Mouse (Mus musculus): ENCODE results near the gene Adora2a. TPM values are rescaled to one million over a fixed set of nuclear protein-coding genes. Genes with fewer than 3 reads are reported as not detected.
"Not testable (repeated sequence)": the region's sequence is repeated elsewhere in the genome, so short reads cannot be mapped to it uniquely, and the experiment has no call there.

Adora2a gene
- 2.0 and 2.1 TPM in 2 replicates for polyA plus RNA-seq (2012; rRNA removed)

GRCm38 (mm10) chr10:75316872-75316907 lies at the start of gene Adora2a:
TSS of gene Adora2a (plus strand) at chr10:75316877.
- no peak for DNase-seq (ENCODE audit: low spot score)

- no peak for DNase-seq (ENCODE audit: low spot score)
Observed at GRCm38 (mm10) chr10:75273020-75273419, 43.7 kb upstream of the Adora2a start.

GRCm38 (mm10) chr10:75276427-75277013 lies 40.2 kb upstream of the Adora2a start:
- no peak for DNase-seq (ENCODE audit: low spot score)

GRCm38 (mm10) chr10:75277501-75277900 lies 39.2 kb upstream of the Adora2a start:
- DNase-seq (ENCODE audit: low spot score), result no peak

DNA sequence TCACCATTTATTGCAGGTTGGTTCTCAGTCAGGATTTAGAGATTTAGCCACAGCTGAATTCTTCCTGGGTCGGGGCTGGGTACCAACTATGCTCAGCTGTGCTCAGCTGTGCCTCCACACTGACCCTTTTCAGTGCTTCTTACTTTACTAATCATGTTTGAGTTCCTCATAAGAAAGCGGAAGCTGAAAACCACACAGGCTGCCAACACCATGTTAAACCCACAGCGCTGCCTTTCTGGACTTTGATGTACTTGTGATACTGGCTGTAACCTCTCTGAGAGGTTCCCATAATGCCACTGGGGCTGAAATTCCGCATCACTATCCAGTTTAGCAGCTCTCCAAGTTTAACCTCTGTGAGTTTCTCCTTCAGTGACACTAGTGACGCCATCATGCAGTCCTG lies 34.0 kb upstream of the Adora2a start:
- DNase-seq (ENCODE audit: low spot score), result no peak

- DNase-seq (ENCODE audit: low spot score), result no peak
Observed at GRCm38 (mm10) chr10:75283821-75284220, 32.9 kb upstream of the Adora2a start.

DNA sequence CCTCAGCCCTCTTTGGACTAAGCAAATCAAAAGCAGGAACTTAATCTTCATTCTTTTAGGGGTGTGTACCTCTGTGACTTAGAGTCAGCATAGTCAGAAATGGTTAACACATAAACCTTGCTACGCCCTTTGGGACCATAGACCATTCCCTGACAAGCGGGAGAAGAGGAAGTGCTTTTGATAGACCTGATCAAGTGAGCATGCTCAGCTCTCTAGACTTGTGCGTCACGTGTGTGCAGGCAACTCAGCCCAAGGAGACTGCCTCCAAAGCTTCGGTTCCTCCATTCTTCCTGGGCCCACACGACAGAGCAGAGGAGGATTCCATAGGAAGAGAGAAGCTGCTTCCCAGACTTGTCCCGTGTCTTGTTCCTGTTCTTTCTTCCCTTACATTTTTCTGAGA lies 28.1 kb upstream of the Adora2a start:
- DNase-seq (ENCODE audit: low spot score), result no peak

DNA sequence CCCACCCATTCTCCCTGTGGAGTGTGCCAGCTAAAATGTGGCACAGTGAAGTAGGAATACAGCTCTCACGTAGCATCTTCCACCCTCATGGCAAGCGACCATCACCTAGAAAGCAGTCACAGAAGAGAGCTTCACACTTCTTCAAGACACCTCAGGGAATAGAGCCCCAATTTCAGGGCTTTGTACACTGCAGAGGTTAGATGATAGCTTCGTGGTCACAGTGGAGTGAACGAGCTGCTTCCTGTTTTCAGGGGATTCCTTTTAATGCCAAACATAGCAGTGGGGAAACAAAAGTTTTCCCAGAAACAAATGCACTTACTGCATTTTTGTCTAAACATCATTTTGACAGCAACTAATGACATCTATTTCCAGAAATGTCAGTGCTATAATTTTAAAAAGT lies 27.3 kb upstream of the Adora2a start:
- no peak for DNase-seq (ENCODE audit: low spot score)

DNA sequence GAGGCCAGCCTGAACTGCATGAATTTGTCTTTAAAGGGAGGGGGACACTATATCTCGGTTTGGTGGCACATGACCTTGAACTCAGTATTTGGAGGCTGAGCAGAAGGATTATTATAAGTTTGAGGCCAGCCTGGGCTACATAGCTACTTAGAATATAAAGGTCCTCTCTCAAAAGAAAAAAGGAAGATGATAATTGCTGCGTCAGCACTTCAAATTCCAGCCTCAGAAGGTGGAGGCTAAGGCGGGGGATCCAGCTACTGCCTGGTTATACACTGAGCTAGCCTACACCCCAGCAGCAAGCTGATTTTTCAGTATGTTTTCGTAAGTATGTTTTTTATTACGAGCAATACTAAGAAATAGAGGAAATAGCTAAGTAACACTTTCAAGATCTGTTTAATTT lies 26.0 kb upstream of the Adora2a start:
- no peak for DNase-seq (ENCODE audit: low spot score)

GRCm38 (mm10) chr10:75291338-75291737 lies 25.3 kb upstream of the Adora2a start:
- DNase-seq (ENCODE audit: low spot score), result no peak

GRCm38 (mm10) chr10:75292206-75292605 lies 24.5 kb upstream of the Adora2a start:
- DNase-seq (ENCODE audit: low spot score), result not testable (repeated sequence)

DNA sequence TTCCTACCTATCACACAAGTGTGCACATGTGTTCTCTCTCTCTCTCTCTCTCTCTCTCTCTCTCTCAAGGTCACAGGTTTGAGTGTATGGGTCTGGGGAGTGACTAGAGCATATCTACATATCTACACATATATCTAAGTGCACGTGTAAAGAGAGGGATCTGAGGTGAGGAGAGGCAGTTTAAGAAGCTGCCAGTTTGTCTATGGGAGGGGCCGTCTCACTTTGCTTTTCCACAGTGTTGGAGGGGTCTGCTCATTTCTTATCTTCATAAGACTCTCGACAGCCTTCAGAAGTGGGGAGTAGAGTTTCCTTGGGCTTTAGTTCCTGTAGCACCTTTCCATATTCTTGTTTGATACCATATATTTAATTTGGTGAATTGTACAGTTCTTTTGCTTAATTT lies 23.4 kb upstream of the Adora2a start:
- no peak for DNase-seq (ENCODE audit: low spot score)

- no peak for DNase-seq (ENCODE audit: low spot score)
Observed at GRCm38 (mm10) chr10:75294362-75294761, 22.3 kb upstream of the Adora2a start.

- DNase-seq (ENCODE audit: low spot score), result no peak
Observed at GRCm38 (mm10) chr10:75294926-75295325, 21.8 kb upstream of the Adora2a start.

DNA sequence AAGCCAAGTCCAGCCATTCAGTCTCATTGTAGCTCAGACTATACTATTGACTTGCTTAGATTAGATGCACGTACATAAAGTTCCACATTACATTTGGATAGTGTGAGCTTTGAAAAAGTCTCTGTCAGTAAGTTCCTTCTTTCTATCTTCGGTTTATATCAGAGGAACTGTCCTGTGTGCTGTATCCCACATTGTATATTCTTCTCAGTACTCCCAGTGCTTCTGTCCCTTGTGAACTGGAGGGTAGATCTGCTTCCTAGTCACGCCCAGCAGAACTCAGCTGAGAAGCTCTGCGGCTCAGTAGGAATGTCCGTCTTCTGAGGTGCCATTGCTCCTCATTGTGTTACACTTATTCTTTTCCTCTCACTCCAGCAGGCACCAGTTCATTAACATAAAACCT lies 18.1 kb upstream of the Adora2a start:
- no peak for DNase-seq (ENCODE audit: low spot score)

DNA sequence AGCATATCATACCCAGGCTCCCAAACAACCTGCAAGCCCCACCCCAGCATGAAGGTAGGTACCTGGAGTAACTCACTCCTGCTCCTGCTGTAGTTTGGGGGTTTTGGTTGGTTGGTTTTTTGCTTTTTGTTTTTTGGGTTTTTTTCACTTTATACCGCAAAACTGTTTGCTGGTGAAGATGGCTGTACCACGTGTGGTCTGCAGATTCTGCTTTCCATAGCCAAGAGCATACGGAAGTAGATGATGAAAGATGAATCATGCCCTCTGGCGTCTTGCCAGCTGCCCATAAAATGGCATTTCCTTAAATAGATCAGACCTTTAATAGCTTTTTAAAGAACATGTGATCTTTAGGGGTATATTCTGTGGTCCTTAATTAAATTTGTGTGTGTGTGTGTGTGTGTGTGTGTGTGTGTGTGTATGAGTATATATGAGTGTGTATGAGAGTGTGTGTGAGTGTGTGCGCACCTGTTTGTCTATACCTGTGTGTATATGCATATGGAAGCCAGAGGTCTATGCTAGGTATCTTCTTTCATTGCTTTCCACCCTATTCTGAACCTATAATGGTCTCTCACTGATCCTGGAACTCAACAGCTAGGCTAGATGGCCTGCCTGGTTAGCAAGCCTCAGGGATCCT lies 16.8 kb upstream of the Adora2a start:
- DNase-seq (ENCODE audit: low spot score), result peak; percentile 54

- DNase-seq (ENCODE audit: low spot score), result peak; percentile 12
Observed at GRCm38 (mm10) chr10:75301195-75301806, 15.4 kb upstream of the Adora2a start.

GRCm38 (mm10) chr10:75301937-75302336 lies 14.7 kb upstream of the Adora2a start:
- peak; percentile 11 for DNase-seq (ENCODE audit: low spot score)

DNA sequence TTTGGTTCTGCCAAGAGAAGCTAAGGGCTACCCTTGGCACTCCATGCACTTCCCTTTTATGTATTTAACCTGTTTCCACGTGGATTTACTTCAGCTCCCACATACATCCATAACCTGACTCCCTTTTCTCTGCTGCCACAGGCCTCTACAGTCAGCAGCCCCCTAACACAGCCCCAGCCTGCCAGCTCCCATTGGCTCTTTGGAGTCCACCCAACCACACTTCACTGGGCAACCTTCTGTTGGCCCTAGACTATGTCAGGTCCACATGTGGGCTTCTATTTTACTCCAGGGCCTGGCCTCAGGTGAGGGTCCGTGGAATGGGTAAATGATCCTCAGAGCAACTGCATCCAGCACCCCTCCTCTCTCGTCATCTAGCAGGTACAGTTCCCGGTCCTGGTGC lies 14.1 kb upstream of the Adora2a start:
- DNase-seq (ENCODE audit: low spot score), result no peak

DNA sequence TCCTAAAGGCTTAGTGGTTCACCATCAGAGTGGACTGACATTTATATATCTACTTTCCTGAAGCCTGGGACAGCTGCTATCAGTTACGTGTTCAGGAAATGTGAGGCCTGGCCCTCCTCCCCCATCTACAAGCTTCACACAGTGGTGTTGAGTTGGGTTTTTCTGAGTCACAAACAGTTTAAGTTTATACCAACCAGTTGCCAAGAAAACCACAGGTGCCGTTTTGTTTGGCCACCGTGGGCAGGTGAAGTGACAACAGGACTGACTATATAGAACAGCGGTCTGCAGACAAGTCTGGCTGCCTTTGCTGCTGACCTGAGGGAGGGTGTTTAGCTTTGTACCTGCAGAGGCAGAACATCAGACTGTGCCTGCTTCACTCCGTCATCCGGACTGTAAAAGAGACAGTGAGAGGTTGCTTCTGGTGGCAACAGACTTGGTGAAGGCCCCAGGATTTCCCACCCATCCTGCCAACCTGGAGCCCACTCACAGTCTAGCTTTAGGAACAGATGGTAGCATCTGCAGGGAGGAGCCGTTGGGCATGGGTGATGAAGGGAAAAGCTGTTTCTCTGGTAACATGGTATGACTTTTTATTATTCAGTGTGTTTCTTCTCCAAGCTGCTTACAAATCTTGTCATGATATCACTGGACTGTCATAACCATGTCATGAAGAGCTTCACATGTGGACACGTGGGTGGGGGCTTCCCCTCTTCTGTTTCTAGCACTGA lies 13.2 kb upstream of the Adora2a start:
- no peak for DNase-seq (ENCODE audit: low spot score)

DNA sequence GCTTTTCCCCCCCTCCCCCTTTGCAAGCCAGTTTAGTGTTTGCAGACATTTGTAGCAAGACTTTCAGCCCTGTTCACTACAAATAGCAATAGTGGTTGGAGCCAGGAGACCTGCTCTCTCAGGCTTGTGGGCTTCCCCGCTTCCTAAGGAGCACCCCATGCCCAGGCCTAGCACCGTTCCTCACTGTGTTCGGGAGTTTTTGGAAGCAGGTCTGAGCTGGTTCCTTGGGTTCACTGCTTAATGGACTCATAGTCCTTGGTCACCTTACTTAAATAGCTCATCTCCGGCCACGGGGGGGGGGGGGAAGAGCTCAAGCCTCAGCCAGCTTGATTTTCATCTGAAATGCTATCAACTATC lies 12.7 kb upstream of the Adora2a start:
- no peak for DNase-seq (ENCODE audit: low spot score)

- no peak for DNase-seq (ENCODE audit: low spot score)
Observed at GRCm38 (mm10) chr10:75304413-75304812, 12.3 kb upstream of the Adora2a start.

DNA sequence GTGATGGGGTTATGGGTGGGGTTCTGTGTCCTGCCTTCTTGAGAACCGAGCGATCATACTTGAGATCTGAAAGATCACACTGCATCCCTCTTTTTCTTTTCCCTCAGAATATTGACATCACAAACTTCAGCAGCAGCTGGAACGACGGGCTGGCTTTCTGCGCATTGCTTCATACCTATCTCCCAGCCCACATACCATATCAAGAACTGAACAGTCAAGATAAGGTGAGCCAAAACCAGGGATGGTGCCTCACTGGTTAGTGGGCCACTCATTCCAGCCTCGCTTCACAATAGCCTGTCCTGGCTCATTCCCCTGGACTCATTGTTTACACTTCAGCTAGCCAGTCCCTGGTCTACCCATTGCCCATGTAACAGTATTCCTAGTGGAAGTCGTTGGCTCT lies 9.5 kb upstream of the Adora2a start:
- DNase-seq (ENCODE audit: low spot score), result no peak

GRCm38 (mm10) chr10:75312361-75312760 lies 4.3 kb upstream of the Adora2a start:
- no peak for DNase-seq (ENCODE audit: low spot score)

All from urinary bladder, adult 2 months (tissue).